Mouse (Mus musculus) G1E-ER4 (cell line): ENCODE results near the gene Pcyt2. TPM values are rescaled to one million over a fixed set of nuclear protein-coding genes. Genes with fewer than 3 reads are reported as not detected.

ENCODE experiments used
- GATA1 ChIP-seq: IDR thresholded peaks from one replicate; pipeline ENCODE4 v1.8.0; 2012; ENCODE audit warnings: low read length, inconsistent platforms
- polyA plus RNA-seq: library from polyadenylated mRNA; stranded (reverse); fragments of >175 nt; gene quantifications from 2 replicates; pipeline ENCODE4 v1.2.3, GENCODE M21; 2012

The Pcyt2 gene
- polyA plus RNA-seq, 1 experiment = 149 TPM

- no peak for TF ChIP-seq GATA1
Observed at GRCm38 (mm10) chr11:120612763-120613162, 5.0 kb downstream of the Pcyt2 start.

- no peak for TF ChIP-seq GATA1
Observed at GRCm38 (mm10) chr11:120610477-120611046, 7.2 kb downstream of the Pcyt2 start.

GRCm38 (mm10) chr11:120609250-120609649 lies 8.5 kb downstream of the Pcyt2 start:
- no peak for TF ChIP-seq GATA1

GRCm38 (mm10) chr11:120608241-120609034 lies 9.3 kb downstream of the Pcyt2 start, which contains the start of gene Npb:
Gene Npb (plus strand): TSS chr11:120608477.
- TF ChIP-seq GATA1 = no peak

- no peak for TF ChIP-seq GATA1
Observed at GRCm38 (mm10) chr11:120606764-120607163, 11.0 kb downstream of the Pcyt2 start.

- TF ChIP-seq GATA1 = no peak
Observed at GRCm38 (mm10) chr11:120605667-120606066, 12.1 kb downstream of the Pcyt2 start.

- no peak for TF ChIP-seq GATA1
Observed at GRCm38 (mm10) chr11:120603545-120603944, 14.2 kb downstream of the Pcyt2 start.

- no peak for TF ChIP-seq GATA1
Observed at GRCm38 (mm10) chr11:120600716-120601115, 17.0 kb downstream of the Pcyt2 start.

- TF ChIP-seq GATA1 = no peak
Observed at GRCm38 (mm10) chr11:120598990-120599549, 18.7 kb downstream of the Pcyt2 start.

GRCm38 (mm10) chr11:120598283-120598989 lies 19.3 kb downstream of the Pcyt2 start, which contains the start of the genes Alyref and Anapc11:
Gene Alyref (minus strand): TSS chr11:120598365.
Gene Anapc11 (plus strand): TSS chr11:120598421.
- no peak for TF ChIP-seq GATA1

GRCm38 (mm10) chr11:120597240-120598235 lies 20.2 kb downstream of the Pcyt2 start:
- no peak for TF ChIP-seq GATA1

- TF ChIP-seq GATA1 = peak; percentile 35
Observed at GRCm38 (mm10) chr11:120588531-120588930, 29.2 kb downstream of the Pcyt2 start.

GRCm38 (mm10) chr11:120583937-120584336 lies 33.8 kb downstream of the Pcyt2 start:
- no peak for TF ChIP-seq GATA1

- no peak for TF ChIP-seq GATA1
Observed at GRCm38 (mm10) chr11:120582268-120582981, 35.3 kb downstream of the Pcyt2 start.
